Mouse (Mus musculus): ENCODE measurements at regions not wholly inside any gene's neighbourhood (a gene's known extent, or its start where the extent isn't known, plus 50 kb on each side); places are given as distances from the start of the nearest gene placed in this dataset.

DNA sequence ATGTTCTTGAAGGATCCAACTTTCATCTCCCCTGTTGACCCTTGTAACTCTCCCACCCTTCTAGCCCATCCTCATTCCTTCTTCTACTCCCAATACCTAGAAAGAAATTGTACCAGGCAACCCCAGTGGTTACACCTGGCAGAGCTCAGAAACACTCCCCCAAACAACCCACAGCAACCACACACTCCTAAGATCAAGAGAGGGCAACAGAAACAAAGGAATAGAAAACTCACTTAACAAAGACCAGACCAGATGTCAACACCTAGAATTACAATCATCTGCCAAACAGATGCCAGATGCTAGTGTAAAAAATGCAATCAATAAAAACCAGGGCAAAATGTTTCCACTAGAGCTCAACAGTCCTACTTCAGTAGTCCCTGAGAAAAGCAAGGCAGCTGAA is 400.9 kb downstream of the Ptprc start:
- H3K9ac ChIP-seq (ENCODE audit: control insufficient read depth, low read depth, low read length, poor library complexity, severe bottlenecking), result no peak overlapping the region
- H3K36me3 ChIP-seq (ENCODE audit: control insufficient read depth in 1 of 2, insufficient read depth in 2 of 2, low read length in 2 of 2), result no peaks in the 10 kb centered on the region
- H3K9me3 ChIP-seq (replicated peaks; ENCODE audit: insufficient read depth, low read length), result no peaks in the 10 kb centered on the region
- no peak overlapping the region for H3K4me3 ChIP-seq (ENCODE audit: control insufficient read depth in 1 of 2, insufficient read depth in 1 of 2, low read depth in 2 of 2, low read length in 2 of 2)
- no peak overlapping the region for H3K27ac ChIP-seq (ENCODE audit: control insufficient read depth, low read depth, low read length)
- H3K27me3 ChIP-seq (ENCODE audit: control insufficient read depth in 1 of 2, insufficient read depth in 2 of 2, low read length in 2 of 2), result no peaks in the 10 kb centered on the region
- TF ChIP-seq CHD2 (IDR thresholded peaks at IDR 0.05; ENCODE audit: low read length) (no peak), TAL1 (IDR thresholded peaks at IDR 0.05; ENCODE audit: low read length) (no peak), POLR2AphosphoS2 (IDR thresholded peaks at IDR 0.05; ENCODE audit: low read length) (no peak), USF1 (IDR thresholded peaks at IDR 0.05; ENCODE audit: low read depth, low read length) (no peak), GABPA (IDR thresholded peaks at IDR 0.05; ENCODE audit: low read depth, low read length) (no peak), NRF1 (IDR thresholded peaks at IDR 0.05; ENCODE audit: insufficient read depth, low read depth, low read length, poor library complexity, severe bottlenecking) (no peak), SMC3 (IDR thresholded peaks at IDR 0.05; ENCODE audit: low read depth, low read length) (no peak), BHLHE40 (IDR thresholded peaks at IDR 0.05; ENCODE audit: borderline replicate concordance, low read depth, low read length) (no peak), USF2 (IDR thresholded peaks at IDR 0.05; ENCODE audit: borderline replicate concordance in 1 of 2, insufficient read depth in 1 of 2, low read depth in 1 of 2, low read length in 2 of 2) (no peak), CTCF (IDR thresholded peaks at IDR 0.05 in 2 of 3, conservative IDR thresholded peaks at IDR 0.05 in 1 of 3; ENCODE audit: control insufficient read depth in 1 of 3, insufficient read depth in 1 of 3, low read depth in 2 of 3, low read length in 3 of 3, poor library complexity in 1 of 3, severe bottlenecking in 1 of 3) (no peak), MAZ (IDR thresholded peaks at IDR 0.05; ENCODE audit: low read depth, low read length) (no peak), ETS1 (IDR thresholded peaks at IDR 0.05; ENCODE audit: low read depth, low read length) (no peak), TBP (IDR thresholded peaks at IDR 0.05; ENCODE audit: low read depth, low read length) (no peak), NELFE (IDR thresholded peaks at IDR 0.05; ENCODE audit: low read depth, low read length) (no peak), ZNF384 (IDR thresholded peaks at IDR 0.05; ENCODE audit: low read depth, low read length) (no peak), ZKSCAN1 (IDR thresholded peaks at IDR 0.05; ENCODE audit: low read depth, low read length) (no peak), MAFK (IDR thresholded peaks at IDR 0.05; ENCODE audit: borderline replicate concordance, low read depth, low read length) (no peak), SIN3A (IDR thresholded peaks at IDR 0.05; ENCODE audit: low read length) (no peak)
- H3K79me2 ChIP-seq (ENCODE audit: control insufficient read depth, insufficient read depth, low read length, poor library complexity), result no peaks in the 10 kb centered on the region
- H3K4me1 ChIP-seq (ENCODE audit: control insufficient read depth in 1 of 2, insufficient read depth in 2 of 2, low read length in 2 of 2), result no peaks in the 10 kb centered on the region
- DNase-seq (ENCODE audit: low read depth, low spot score), result no peak

DNA sequence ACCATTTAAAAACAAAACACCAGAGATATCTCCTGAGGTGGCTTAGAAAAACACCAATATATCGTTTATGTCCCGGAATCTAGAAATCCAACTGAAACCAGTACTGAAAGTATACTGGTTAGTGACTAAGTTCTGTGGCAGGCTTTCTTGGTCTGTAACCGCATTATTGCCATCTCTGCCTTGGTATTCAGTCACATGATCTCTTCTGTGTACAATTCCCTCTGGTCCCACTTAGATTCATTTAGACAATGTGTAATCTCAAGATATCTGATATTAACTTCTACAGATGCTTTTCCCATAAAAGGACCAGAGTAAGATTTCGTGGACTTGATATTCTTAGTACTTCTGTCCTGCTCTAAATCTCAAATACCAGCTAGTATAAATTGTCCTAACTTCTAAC is 414.7 kb downstream of the Ptprc start:
- Histone ChIP-seq H3K27me3 (ENCODE audit: control insufficient read depth in 1 of 2, insufficient read depth in 2 of 2, low read length in 2 of 2) (no peaks in the 10 kb centered on the region), H3K4me3 (ENCODE audit: control insufficient read depth in 1 of 2, insufficient read depth in 1 of 2, low read depth in 2 of 2, low read length in 2 of 2) (no peak overlapping the region)

More for the DNA sequence above, 414.7 kb downstream of the Ptprc start:
- H3K9ac ChIP-seq (ENCODE audit: control insufficient read depth, low read depth, low read length, poor library complexity, severe bottlenecking), result no peak overlapping the region
- no peak for TF ChIP-seq USF2 (IDR thresholded peaks at IDR 0.05; ENCODE audit: borderline replicate concordance in 1 of 2, insufficient read depth in 1 of 2, low read depth in 1 of 2, low read length in 2 of 2)
- TF ChIP-seq RCOR1 (IDR thresholded peaks at IDR 0.05; ENCODE audit: low read depth, low read length), result no peak
- TF ChIP-seq ZKSCAN1 (IDR thresholded peaks at IDR 0.05; ENCODE audit: low read depth, low read length), result no peak
- no peak for TF ChIP-seq TCF12 (IDR thresholded peaks at IDR 0.05; ENCODE audit: low read depth, low read length)
- no peak for TF ChIP-seq MAZ (IDR thresholded peaks at IDR 0.05; ENCODE audit: low read depth, low read length)
- no peak for TF ChIP-seq MXI1 (IDR thresholded peaks at IDR 0.05; ENCODE audit: low read depth, low read length)
- no peak for TF ChIP-seq POLR2AphosphoS2 (IDR thresholded peaks at IDR 0.05; ENCODE audit: low read length)
- no peak for TF ChIP-seq EP300 (IDR thresholded peaks at IDR 0.05; ENCODE audit: low read depth in 1 of 2, low read length in 2 of 2)
- TF ChIP-seq CTCF (IDR thresholded peaks at IDR 0.05 in 2 of 3, conservative IDR thresholded peaks at IDR 0.05 in 1 of 3; ENCODE audit: control insufficient read depth in 1 of 3, insufficient read depth in 1 of 3, low read depth in 2 of 3, low read length in 3 of 3, poor library complexity in 1 of 3, severe bottlenecking in 1 of 3), result no peak
- no peak for TF ChIP-seq TAL1 (IDR thresholded peaks at IDR 0.05; ENCODE audit: low read length)
- no peak for TF ChIP-seq SMC3 (IDR thresholded peaks at IDR 0.05; ENCODE audit: low read depth, low read length)
- no peak for TF ChIP-seq USF1 (IDR thresholded peaks at IDR 0.05; ENCODE audit: low read depth, low read length)
- TF ChIP-seq JUND (IDR thresholded peaks at IDR 0.05; ENCODE audit: low read depth, low read length), result no peak
- no peak for TF ChIP-seq ZC3H11A (IDR thresholded peaks at IDR 0.05; ENCODE audit: low read depth, low read length)
- no peak for TF ChIP-seq CHD1 (IDR thresholded peaks at IDR 0.05; ENCODE audit: low read depth, low read length)
- no peak for TF ChIP-seq ELF1 (IDR thresholded peaks at IDR 0.05; ENCODE audit: low read depth, low read length)
- TF ChIP-seq MAFK (IDR thresholded peaks at IDR 0.05; ENCODE audit: borderline replicate concordance, low read depth, low read length), result no peak
- no peaks in the 10 kb centered on the region for H3K9me3 ChIP-seq (replicated peaks; ENCODE audit: insufficient read depth, low read length)
- DNase-seq (ENCODE audit: low read depth, low spot score), result no peak
- H3K36me3 ChIP-seq (ENCODE audit: control insufficient read depth in 1 of 2, insufficient read depth in 2 of 2, low read length in 2 of 2), result no peaks in the 10 kb centered on the region
- no peak overlapping the region for H3K27ac ChIP-seq (ENCODE audit: control insufficient read depth, low read depth, low read length)
- H3K4me1 ChIP-seq (ENCODE audit: control insufficient read depth in 1 of 2, insufficient read depth in 2 of 2, low read length in 2 of 2), result no peaks in the 10 kb centered on the region
- H3K79me2 ChIP-seq (ENCODE audit: control insufficient read depth, insufficient read depth, low read length, poor library complexity), result no peaks in the 10 kb centered on the region

Measured in MEL (cell line).